Mouse (Mus musculus) left cerebral cortex, postnatal 10 days (tissue): ENCODE data around the gene Il1f9. TPM values are rescaled to one million over a fixed set of nuclear protein-coding genes. Genes with fewer than 3 reads are reported as not detected.
"Not testable (repeated sequence)": the region's sequence is repeated elsewhere in the genome, so short reads cannot be mapped to it uniquely, and the experiment has no call there.

Experiments
- DNase-seq, 2 experiments: peaks; one replicate each; pipeline ENCODE4 v3.0.0; 2021 to 2022; ENCODE audit warnings: low spot score in 2 of 2, mixed read lengths in 1 of 2; ENCODE audit errors: extremely low spot score in 1 of 2
- intact Hi-C: fragments of 180-260 bp; cut with DNase I; formaldehyde crosslinking; loops from one replicate; pipeline ENCODE4 v1.15.1; 2025
- total RNA-seq, 2 experiments: library from RNA; stranded (reverse); gene quantifications; 2 replicates each; pipeline ENCODE4 v1.2.3; 2021

The Il1f9 gene
- not detected for total RNA-seq

GRCm38 (mm10) chr2:24186176-24186575, at the start of gene Il1f9:
TSS of gene Il1f9 (plus strand) at chr2:24186476.
- intact Hi-C loops = no loop called here
- DNase-seq = no peak

DNA sequence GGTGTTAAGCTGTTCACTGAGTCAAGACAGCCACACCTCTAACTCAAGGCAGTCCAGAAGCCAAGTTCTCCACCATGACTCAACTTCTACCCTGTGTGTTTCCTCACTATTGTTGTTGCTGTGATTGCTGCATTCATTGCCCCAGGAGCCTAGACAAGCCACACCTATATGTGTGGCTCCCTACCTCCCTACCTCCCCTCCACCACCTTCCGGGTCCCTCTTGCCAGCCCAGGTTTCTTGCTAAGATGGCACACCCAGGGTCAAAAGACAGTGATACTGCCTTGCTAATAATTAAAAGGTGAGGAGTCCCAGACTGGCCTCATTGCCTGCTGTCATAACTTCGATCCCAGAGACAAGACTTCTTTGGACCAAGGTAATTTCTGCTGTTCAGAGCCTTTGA, 33.4 kb upstream of the Il1f9 start, which contains the start of gene Il1f8:
Il1f8 (plus strand) TSS at position 301 of the 400 bp plus-strand sequence.
- intact Hi-C loops = no loop called here
- no peak for DNase-seq

DNA sequence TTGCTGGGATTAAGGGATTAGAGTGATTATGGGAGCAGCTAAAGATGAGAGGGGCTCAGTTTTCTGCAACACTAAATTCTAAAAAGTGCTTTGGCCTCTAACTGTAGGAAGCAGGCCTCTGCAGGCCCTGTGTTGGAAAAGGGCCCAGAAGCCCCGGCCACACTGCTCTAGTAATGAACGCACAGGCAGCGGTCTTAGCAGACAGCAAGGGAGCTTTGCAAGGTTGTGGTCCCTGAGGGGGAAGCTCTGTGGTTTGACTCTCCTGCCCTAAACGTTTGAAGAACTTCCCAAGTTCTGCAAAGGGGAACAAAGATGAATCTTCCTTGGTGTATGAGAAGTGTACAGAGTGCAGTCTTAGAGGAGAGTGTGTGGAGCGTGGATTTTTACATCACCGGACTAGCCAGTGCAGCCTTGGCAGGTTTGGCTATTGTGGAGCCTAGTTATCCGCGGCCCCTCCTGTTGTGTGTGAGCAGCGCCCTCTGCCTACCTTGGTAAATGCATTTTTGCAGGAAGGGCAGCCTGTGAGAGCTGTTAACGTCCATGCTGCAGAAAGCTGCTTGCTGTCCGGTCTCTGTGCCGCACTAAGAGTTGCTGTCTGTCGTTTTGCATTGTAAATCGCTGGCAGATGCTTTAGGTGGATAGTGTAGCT, 4.5 kb upstream of the Il1f9 start:
- intact Hi-C loops = not testable (repeated sequence)
- DNase-seq = peak; percentile 23 to 47

DNA sequence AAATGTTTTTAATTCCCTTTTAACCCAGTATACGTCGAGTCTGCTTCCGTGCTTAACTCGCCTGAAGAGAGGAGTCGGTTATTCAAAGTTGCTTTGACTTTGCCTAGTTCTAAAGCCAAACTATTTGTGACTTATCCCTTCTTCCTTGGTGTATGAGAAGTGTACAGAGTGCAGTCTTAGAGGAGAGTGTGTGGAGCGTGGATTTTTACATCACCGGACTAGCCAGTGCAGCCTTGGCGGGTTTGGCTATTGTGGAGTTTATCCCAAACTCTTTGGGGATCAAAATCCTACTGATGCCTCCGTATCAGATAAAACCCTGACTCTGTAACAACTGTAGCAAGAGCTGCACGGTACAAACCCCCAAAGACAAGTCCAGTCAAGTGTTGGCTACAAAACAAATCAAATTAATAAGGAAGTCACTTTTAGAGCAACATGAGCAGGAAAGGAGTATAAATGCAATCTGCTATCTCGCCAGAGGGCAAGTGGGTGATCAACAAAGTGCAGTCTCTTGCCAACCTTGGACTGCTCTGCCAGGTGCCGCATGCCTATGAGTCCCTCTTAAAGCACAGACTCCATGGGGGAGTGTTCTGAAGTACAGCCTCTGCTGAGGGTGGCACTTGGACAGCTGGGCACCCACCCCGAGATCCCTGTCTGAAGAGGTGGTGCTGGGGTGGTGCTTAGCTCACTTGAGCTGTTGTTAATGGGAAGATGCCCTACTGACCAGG, 3.7 kb upstream of the Il1f9 start:
- DNase-seq, intact Hi-C loops: not testable (repeated sequence)

- DNase-seq, intact Hi-C loops: not testable (repeated sequence)
Measured at GRCm38 (mm10) chr2:24184092-24184491, 2.2 kb upstream of the Il1f9 start.

DNA sequence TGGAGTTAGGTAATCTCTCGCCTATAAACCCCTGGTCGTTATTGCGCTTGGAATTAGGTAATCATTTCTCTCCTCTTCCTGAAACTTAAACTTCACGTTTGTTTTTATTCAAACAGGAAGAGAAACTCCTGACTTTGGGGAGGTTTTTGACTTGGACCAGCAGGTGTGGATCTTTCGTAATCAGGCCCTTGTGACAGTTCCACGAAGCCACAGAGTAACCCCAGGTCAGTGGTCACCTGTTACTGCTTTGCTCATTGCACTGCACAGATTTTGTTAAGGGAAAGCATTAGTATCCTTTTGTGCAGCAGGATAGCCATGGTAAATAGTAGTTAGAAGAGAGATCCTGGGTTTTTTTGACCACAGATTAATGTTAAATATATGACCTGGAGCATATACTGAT, 1.3 kb downstream of the Il1f9 start:
- intact Hi-C loops = no loop called here

GRCm38 (mm10) chr2:24188189-24188588, 1.9 kb downstream of the Il1f9 start:
- DNase-seq = no peak
- intact Hi-C loops = no loop called here

More for the DNA sequence above, 1.3 kb downstream of the Il1f9 start:
- DNase-seq = no peak

- intact Hi-C loops = no loop called here
- DNase-seq = no peak
Measured at GRCm38 (mm10) chr2:24215118-24215517, 28.8 kb downstream of the Il1f9 start, which contains the start of gene Il1f6. TSS of gene Il1f6 (plus strand) at chr2:24215418.

DNA sequence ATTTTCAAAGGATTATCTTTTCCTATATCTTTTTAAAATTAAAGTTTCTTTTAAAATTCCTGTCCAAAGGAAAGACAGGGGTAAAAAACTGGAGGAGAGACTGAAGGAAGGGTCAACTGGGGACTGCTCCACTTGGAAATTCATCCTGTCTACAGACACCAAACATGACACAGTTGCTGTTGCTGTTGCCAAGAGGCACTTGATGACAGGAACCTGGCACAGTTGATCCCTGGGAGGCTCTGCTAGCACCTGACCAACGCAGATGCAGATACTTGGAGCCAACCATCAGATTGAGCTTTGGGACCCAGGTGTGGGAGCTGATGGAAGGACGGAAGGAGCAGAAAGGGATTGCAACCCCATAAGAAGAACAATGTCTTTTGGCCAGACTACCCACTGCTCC, 40.9 kb downstream of the Il1f9 start:
- no peak for DNase-seq
- intact Hi-C loops = no loop called here

Other genes starting within 250 kb of the Il1f9 start
- 10 to 100 TPM; 30.9 to 33.3 TPM for gene Hnmt, start 137.1 kb upstream of the Il1f9 start, total RNA-seq
- not detected for gene Tbpl2, start 89.9 kb upstream of the Il1f9 start, total RNA-seq
- gene Il1f8, start 33.3 kb upstream of the Il1f9 start, total RNA-seq = not detected
- not detected for gene Il1f6, start 28.9 kb downstream of the Il1f9 start, total RNA-seq
- not detected for gene Il1f5, start 90.5 kb downstream of the Il1f9 start, total RNA-seq
- gene Il1f10, start 104.7 kb downstream of the Il1f9 start, total RNA-seq = not detected
- not detected for gene Il1rn, start 150.4 kb downstream of the Il1f9 start, total RNA-seq
- gene Psd4, start 181.1 kb downstream of the Il1f9 start, total RNA-seq = 1 to 10 TPM in 1 of 2 experiments, under 1 TPM in 1; 0.67 to 2.0 TPM